Mouse (Mus musculus): ENCODE measurements around the gene Pabpc4.
"Not testable (repeated sequence)": the region's sequence is repeated elsewhere in the genome, so short reads cannot be mapped to it uniquely, and the experiment has no call there.

Gene Pabpc4

GRCm38 (mm10) chr4:123297195-123297960 is 35.2 kb downstream of the Pabpc4 start:
- in situ Hi-C loops (cut with MboI, MseI) = no loop called here

DNA sequence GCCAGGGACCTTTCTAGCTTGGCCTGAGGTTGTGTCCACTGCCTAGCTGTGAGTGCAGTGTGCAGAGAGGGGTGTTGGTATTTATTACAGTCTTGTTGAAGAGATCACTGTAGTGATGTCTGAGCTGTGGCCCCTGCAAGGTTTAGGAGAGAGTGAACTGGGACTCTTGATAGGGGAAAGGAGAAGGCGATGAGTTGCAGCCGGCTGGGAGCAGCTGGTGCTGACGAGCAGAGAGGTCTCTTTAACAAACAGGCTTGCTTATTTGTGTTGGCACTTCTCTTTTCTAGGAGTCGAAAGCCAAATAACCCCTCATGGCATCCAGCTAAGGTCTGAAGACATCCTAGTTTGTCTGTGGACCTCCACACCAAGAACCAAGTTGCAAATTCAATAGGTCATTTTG is 36.1 kb downstream of the Pabpc4 start:
- in situ Hi-C loops (cut with MboI, MseI) = no loop called here

DNA sequence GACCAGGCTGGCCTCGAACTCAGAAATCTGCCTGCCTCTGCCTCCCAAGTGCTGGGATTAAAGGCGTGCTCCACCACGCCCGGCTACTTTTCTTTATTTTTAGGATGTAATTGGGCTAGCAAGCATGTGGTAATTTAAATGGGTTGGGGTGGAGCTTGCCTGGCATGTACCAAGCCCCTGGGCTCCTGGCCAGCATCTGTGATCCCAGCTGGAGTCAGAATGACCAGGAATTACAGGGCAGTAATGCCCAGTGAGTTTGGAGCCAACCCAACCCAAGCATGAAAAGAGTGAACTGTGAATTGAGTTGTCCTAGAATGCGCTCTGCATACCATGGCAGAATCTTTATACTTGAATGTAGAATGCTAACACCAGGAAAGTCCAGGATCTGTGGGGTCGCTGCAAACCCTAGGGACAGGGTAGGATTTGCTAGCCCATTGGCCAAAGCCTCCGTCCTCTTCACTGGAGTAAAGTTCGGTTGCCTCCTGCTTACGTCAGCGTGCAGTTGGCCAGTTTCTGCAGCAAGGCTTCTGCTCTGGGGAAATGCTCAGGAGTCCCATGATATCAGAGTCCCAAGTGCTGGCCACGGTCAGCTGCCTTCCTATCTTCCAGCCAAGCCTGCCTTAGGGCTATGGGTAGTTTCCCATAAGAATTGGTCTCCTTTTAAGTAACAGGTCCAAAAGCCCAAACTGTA is 37.0 kb downstream of the Pabpc4 start:
- in situ Hi-C loops (cut with MboI, MseI) = no loop called here

GRCm38 (mm10) chr4:123305789-123306188 is 43.6 kb downstream of the Pabpc4 start:
- in situ Hi-C loops (cut with MboI, MseI) = loop anchor here (10.0 kb wide), 1 partner anchor 69 kb away; no protein-coding TSS in a partner anchor

DNA sequence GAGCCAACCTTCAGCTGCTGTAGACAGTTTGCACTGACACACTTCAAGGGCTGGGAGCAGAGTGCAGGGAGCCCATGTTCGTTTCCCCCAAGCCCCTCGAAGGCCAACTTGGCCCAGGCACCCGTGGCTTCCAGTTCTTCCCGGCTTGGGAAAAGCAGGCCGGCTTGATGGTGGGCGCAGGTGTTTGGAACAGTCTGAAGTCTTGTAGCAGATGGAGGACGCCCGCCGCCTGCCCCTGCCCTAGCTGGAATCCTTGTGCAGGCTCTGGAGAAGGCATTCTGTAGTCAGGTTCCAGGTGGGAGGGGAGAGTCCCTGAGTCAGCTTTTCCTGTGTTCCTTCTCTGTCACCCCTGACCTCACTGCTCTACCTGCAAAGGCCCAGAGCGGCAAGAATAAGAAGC is 44.8 kb downstream of the Pabpc4 start:
- in situ Hi-C loops (cut with MboI, MseI) = loop anchor here (10.0 kb wide), 1 partner anchor 68 kb away; no protein-coding TSS in a partner anchor

GRCm38 (mm10) chr4:123308292-123308691 is 46.1 kb downstream of the Pabpc4 start:
- in situ Hi-C loops (cut with MboI, MseI) = loop anchor here (10.0 kb wide), 1 partner anchor 67 kb away; no protein-coding TSS in a partner anchor

GRCm38 (mm10) chr4:123311845-123312244 is 49.7 kb downstream of the Pabpc4 start:
- in situ Hi-C loops (cut with MboI, MseI) = no loop called here

DNA sequence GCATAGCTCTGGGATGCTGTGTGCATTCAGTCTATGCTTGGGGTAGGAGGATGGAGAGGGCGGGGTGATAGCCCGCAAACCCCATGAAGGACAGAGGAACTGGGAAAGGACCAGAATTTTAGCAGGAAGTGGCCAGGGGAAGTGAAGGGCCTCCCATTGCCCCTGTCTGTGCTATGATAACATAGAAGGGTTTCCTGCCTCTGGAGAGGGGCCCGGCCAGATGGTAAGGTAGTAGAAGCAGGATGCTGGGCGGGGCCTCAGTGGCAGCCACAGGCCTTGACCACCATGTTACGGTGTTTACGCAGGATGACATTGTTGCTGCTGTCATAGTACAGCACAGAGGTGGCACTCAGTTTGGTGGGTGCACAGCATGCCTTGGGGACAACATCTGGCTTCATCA is 50.9 kb downstream of the Pabpc4 start:
- in situ Hi-C loops (cut with MboI, MseI) = no loop called here

GRCm38 (mm10) chr4:123314497-123314896 is 52.3 kb downstream of the Pabpc4 start:
- in situ Hi-C loops (cut with MboI, MseI) = no loop called here

- in situ Hi-C loops (cut with MboI, MseI) = loop anchor here (5.0 kb wide), 1 partner anchor 206 kb away; the partner anchor contains the start of gene Oxct2b
Observed at GRCm38 (mm10) chr4:123322910-123323309, 60.8 kb downstream of the Pabpc4 start.

- in situ Hi-C loops (cut with MboI, MseI) = loop anchor here (5.0 kb wide), 1 partner anchor 206 kb away; the partner anchor contains the start of gene Oxct2b
Observed at GRCm38 (mm10) chr4:123323534-123323933, 61.4 kb downstream of the Pabpc4 start, which contains the start of gene Oxct2a. TSS of gene Oxct2a (minus strand) at chr4:123323634.

GRCm38 (mm10) chr4:123326087-123326486 is 63.9 kb downstream of the Pabpc4 start:
- in situ Hi-C loops (cut with MboI, MseI) = no loop called here

DNA sequence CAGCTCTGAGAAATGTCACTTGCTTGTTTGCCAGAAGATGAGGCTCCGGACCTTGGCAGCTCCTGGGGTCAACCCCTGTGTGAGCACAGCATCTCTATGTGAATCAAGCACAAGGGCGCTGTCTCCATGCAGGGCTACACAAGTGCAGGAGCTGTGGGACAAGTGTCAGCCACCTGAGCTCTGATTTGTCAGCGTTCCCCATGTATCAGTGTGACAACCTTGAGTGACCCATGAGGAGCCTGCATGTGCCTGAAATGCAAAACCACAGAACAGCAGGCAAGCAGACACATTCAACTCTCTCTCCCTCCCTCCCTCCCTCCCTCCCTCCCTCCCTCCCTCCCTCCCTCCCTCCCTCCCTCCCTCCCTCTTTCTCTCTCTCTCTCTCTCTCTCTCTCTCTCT is 65.5 kb downstream of the Pabpc4 start:
- in situ Hi-C loops (cut with MboI, MseI) = no loop called here

GRCm38 (mm10) chr4:123328946-123329345 is 66.8 kb downstream of the Pabpc4 start:
- in situ Hi-C loops (cut with MboI, MseI) = no loop called here

DNA sequence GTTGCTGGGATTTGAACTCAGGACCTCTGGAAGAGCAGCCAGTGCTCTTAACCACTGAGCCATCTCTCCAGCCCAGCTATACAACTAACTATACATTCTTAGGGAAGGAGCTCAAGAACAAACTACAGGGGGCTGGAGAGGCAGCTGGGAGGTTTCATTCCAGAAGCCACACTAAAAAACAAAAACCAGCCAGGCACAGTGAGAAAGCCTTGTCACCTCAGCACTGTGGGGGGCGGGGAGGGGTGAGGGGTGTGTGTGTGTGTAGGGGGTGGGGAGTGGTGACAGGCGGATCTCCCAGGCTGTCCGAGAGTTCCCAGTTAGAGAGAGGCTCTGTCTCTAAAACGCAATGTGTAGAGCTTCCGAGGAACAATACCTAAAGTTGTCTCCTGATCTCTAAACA is 69.2 kb downstream of the Pabpc4 start:
- in situ Hi-C loops (cut with MboI, MseI) = no loop called here

DNA sequence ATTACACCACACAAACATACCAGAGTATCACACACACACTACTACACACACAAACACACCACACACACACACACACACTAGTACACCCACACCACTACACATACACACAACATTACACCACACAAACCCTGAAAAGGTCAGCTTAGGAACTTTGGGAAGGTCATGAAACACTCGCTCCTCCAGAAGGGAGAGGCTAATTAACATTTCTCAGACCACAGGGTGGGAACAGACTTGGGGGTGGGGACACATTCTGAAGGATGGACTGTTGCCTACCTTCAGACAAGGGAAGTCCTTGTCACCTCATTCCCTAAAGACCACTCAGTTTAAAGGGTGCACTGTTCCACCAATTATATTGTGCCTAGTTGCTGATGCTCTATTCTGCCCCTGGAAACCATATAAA is 69.8 kb downstream of the Pabpc4 start:
- in situ Hi-C loops (cut with MboI, MseI) = not testable (repeated sequence)

DNA sequence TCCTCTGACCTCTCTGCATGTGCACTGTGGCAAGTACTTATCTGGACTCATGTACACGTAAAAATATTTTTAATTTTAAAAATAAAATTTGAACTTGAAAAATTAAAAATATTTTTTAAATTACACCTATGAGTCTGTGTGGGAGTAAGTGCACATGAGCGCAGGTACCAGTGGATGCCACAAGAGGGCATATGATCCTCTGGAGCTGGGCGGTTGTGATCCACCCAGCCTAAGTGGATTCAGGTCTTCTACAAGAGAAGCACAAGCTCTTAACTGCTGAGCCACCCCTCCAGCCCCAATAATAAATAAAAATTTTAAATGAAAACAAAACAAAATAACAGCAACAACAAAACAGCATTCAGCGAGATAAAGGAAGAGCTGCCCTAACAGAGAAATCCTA is 71.0 kb downstream of the Pabpc4 start:
- in situ Hi-C loops (cut with MboI, MseI) = no loop called here

DNA sequence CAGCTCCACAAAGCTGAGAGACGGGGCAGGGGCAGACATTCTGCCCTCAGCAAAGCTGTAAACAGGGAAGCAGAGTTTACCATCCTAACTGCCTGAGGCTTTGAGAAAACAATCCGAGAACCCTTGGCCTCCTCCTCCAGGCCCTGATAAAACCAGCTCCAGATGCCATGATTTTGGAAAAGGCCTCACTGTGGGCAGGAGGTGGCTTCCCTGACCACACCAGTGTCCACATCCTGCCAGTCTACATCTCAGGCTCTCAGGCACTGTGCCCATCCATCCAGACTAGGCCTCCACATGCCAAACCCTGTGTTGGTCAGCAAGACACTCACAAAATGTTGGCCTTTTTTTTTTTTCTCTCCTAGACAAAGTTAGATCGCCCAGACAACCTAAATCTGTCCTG is 72.0 kb downstream of the Pabpc4 start:
- in situ Hi-C loops (cut with MboI, MseI) = no loop called here

DNA sequence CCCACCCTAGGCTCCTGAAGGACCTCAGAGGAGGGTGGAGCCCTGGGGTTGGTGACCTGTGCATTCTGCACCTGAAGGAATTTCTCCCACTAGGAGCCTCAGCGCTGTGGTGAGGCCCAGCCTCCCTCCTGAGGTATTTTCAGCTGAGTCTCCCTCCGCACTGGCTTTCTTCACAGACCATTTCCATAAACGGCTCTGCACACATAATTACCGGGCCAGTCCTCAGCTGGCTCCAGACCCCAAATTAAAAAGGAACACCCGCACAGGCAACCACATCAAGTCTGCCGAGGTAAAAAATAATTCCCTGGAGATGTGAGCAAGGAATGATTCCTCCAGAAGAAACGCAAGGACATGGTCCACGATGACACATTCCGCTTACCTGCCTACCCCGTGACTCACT is 73.1 kb downstream of the Pabpc4 start:
- in situ Hi-C loops (cut with MboI, MseI) = not testable (repeated sequence)

DNA sequence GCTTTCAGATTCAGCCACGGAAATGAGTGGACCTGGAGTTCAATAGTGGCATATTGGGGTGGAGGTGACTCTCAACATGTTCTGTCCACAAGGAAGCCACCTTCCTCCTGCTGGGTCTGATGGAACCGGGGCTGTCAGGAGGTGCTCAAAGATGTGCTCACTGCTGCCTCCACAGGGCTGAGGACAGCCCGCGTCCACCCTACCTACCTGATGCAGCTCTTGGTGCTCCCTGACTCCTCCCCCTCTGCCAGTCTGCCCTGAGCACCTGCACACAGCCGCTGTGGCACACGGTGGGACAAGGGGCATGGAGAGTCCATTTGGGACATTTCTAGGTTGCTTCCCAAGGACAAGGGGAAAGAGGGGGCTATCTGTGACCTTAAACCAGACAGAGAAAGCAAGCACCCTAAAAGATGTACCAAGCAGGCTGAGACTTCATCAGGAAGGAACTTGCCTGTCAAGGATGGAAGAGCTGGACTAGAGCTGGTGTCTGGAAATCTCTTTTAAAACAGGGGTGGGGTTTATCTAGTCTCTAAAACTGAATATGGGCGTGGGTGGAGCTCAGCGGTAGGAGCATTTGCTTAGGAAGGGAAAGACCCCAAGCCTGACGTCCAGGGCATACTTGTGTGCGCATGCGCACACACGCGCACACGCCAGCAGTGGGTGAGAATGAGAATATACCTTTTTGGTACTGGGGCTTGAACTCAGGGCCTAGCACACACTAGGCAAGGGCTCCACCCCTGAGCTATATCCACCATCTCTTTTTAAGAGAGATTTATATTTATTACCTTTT is 73.8 kb downstream of the Pabpc4 start:
- in situ Hi-C loops (cut with MboI, MseI) = no loop called here

- in situ Hi-C loops (cut with MboI, MseI) = no loop called here
Observed at GRCm38 (mm10) chr4:123337693-123338092, 75.5 kb downstream of the Pabpc4 start.

GRCm38 (mm10) chr4:123340232-123340631 is 78.1 kb downstream of the Pabpc4 start:
- in situ Hi-C loops (cut with MboI, MseI) = no loop called here

Data from T-helper 2 cell (primary cell).